In genomic region chr6:120055666-120056540, GRCm38 (mm10) we compare ENCODE assay signal across 12 mouse cellular contexts. TPM values are rescaled to one million over a fixed set of nuclear protein-coding genes. Genes with fewer than 3 reads are reported as not detected.
DNase-seq lines count a peak whose midpoint lies in the region; ATAC-seq lines count a peak whose summit lies in the region.
"Had no signal": no experiment of that assay in that cellular context is flagged by ENCODE, and none has a peak within 500 bp of the region (broad histone marks: within the 10 kb centered on the region; RNA-seq: fewer than 3 reads in every experiment).

No protein-coding gene starts in this region.

- ATAC-seq in heart, embryonic 11.5 days (replicated peaks; ENCODE audit: insufficient number of reproducible peaks, low FRiP score, low TSS enrichment): no peak
- no peak for ATAC-seq in forebrain, embryonic 11.5 days (replicated peaks; ENCODE audit: low FRiP score)

- H3K36me3 ChIP-seq in heart, embryonic 11.5 days (ENCODE audit: control insufficient read depth, insufficient read depth, low read length): no peaks in the 10 kb centered on the region
- H3K36me3 ChIP-seq in forebrain, embryonic 11.5 days (ENCODE audit: control insufficient read depth, insufficient read depth, low read length): no peaks in the 10 kb centered on the region

- DNase-seq in heart, adult 8-10 months (ENCODE audit: low spot score): peak; percentile 62
- peak; percentile 23 to 42 for DNase-seq in B cell, adult 2 months
- peak; percentile 73 for DNase-seq in naive thymus-derived CD4-positive, alpha-beta T cell, adult 2 months (ENCODE audit: low read depth)
- DNase-seq in urinary bladder, postnatal 4 days (ENCODE audit: low spot score in 2 of 2): no peak
- no peak for DNase-seq in neural tube, embryonic 10.5 days (ENCODE audit: extremely low spot score, low spot score)
- DNase-seq in forebrain, embryonic 11.5 days (ENCODE audit: low spot score): no peak
- DNase-seq: cerebellum, adult 9-10 months had no signal

- no peaks in the 10 kb centered on the region for H3K27me3 ChIP-seq in heart, embryonic 11.5 days (ENCODE audit: control insufficient read depth, insufficient read depth, low read length)
- no peaks in the 10 kb centered on the region for H3K27me3 ChIP-seq in forebrain, embryonic 11.5 days (ENCODE audit: control insufficient read depth, insufficient read depth, low read length)

- H3K4me3 ChIP-seq in heart, embryonic 11.5 days (ENCODE audit: low read depth, low read length): no peak overlapping the region
- no peak overlapping the region for H3K4me3 ChIP-seq in brown adipose tissue, adult 24 weeks (ENCODE audit: insufficient read depth, low read depth, low read length)
- H3K4me3 ChIP-seq in forebrain, embryonic 11.5 days (ENCODE audit: low read depth, low read length): no peak overlapping the region

- H3K9ac ChIP-seq in heart, embryonic 11.5 days (ENCODE audit: low read depth, low read length): no peak overlapping the region
- H3K9ac ChIP-seq in forebrain, embryonic 11.5 days (ENCODE audit: low read length): no peak overlapping the region

- H3K9me3 ChIP-seq in heart, embryonic 11.5 days (replicated peaks; ENCODE audit: control insufficient read depth, low read length): no peaks in the 10 kb centered on the region
- H3K9me3 ChIP-seq in forebrain, embryonic 11.5 days (ENCODE audit: control insufficient read depth, low read length): no peaks in the 10 kb centered on the region

- H3K4me2 ChIP-seq in heart, embryonic 11.5 days: no peak overlapping the region
- no peak overlapping the region for H3K4me2 ChIP-seq in forebrain, embryonic 11.5 days (ENCODE audit: low read depth, low read length, severe bottlenecking)

- H3K4me1 ChIP-seq in heart, embryonic 11.5 days (ENCODE audit: control insufficient read depth, insufficient read depth, low read length): no peaks in the 10 kb centered on the region
- peaks cover 9% of the 10 kb centered on the region; the same call in 1 of the 2 replicates for H3K4me1 ChIP-seq in brown adipose tissue, adult 24 weeks (ENCODE audit: control insufficient read depth, insufficient read depth, insufficient read length, low read length)
- H3K4me1 ChIP-seq in forebrain, embryonic 11.5 days (replicated peaks; ENCODE audit: control insufficient read depth, insufficient read depth, low read length): no peaks in the 10 kb centered on the region

- WGBS in heart, embryonic 11.5 days (ENCODE audit: insufficient replicate concordance): 62% methylated on average over 2 of the region's 2 CpGs
- 89% methylated on average over 2 of the region's 2 CpGs for WGBS in forebrain, embryonic 11.5 days

- no peak overlapping the region for H3K27ac ChIP-seq in heart, embryonic 11.5 days (ENCODE audit: low read depth, low read length)
- peak overlapping the region; percentile 93 for H3K27ac ChIP-seq in brown adipose tissue, adult 24 weeks (replicated peaks; ENCODE audit: low read depth, low read length)
- no peak overlapping the region for H3K27ac ChIP-seq in forebrain, embryonic 11.5 days (ENCODE audit: low read depth, low read length)

RNA-seq across cellular contexts. Expression of gene Wnk1, which starts 17.4 kb away (rescaled TPM):
- 100 to 1,000 TPM; 363 to 494 (median 444) TPM for total RNA-seq in heart, adult 8-10 months (2022)
- polyA plus RNA-seq in heart, embryonic 11.5 days (2014; fragmentation: Nextera tagmentation; extraction: Ambion mirVana): 85.6 and 112 TPM in 2 replicates
- polyA plus RNA-seq in brown adipose tissue, adult 24 weeks (2012; ENCODE audit: insufficient read depth, insufficient read length, missing spikeins): 112 and 114 TPM in 2 replicates
- polyA plus RNA-seq in forebrain, embryonic 11.5 days (2014; fragmentation: Nextera tagmentation; extraction: Ambion mirVana): 61.0 and 77.0 TPM in 2 replicates

RNA-seq across cellular contexts. Expression of gene Ninj2, which starts 37.2 kb away (rescaled TPM):
- not detected for total RNA-seq in heart, adult 8-10 months (2022)
- not detected in 2 replicates for polyA plus RNA-seq in heart, embryonic 11.5 days (2014; fragmentation: Nextera tagmentation; extraction: Ambion mirVana)
- polyA plus RNA-seq in brown adipose tissue, adult 24 weeks (2012; ENCODE audit: insufficient read depth, insufficient read length, missing spikeins): not detected in 2 replicates
- not detected in 2 replicates for polyA plus RNA-seq in forebrain, embryonic 11.5 days (2014; fragmentation: Nextera tagmentation; extraction: Ambion mirVana)
- total RNA-seq: adrenal gland, adult 18-20 months; hematopoietic stem cell, adult 5-6 weeks had no signal
- polyA plus RNA-seq: neural tube, embryonic 14.5 days had no signal

Comparison
In these comparisons a context has a peak if more than half of its experiments do, and no peak if none do; other contexts are left out.
1. DNase-seq: peak in heart, adult 8-10 months (single experiment), B cell, adult 2 months (2 of 2) and naive thymus-derived CD4-positive, alpha-beta T cell, adult 2 months (single experiment); none in urinary bladder, postnatal 4 days (0 of 2), neural tube, embryonic 10.5 days (single experiment) and forebrain, embryonic 11.5 days (single experiment).